Mouse (Mus musculus): ENCODE measurements around the gene Churc1.

GRCm38 (mm10) chr12:76807796-76808195, 42.5 kb downstream of the Churc1 start:
- TF ChIP-seq POLR2A (IDR thresholded peaks at IDR 0.05; ENCODE audit: borderline replicate concordance, control insufficient read depth, low read depth, low read length) (no peak), CTCF (IDR thresholded peaks at IDR 0.05; ENCODE audit: control insufficient read depth, insufficient read depth, low read length) (no peak)
